Mouse (Mus musculus) brain, embryonic 14.5 days (tissue): ENCODE data around the gene Farp2.
A peak's percentile ranks its signal among the peaks of the same experiment; 100 is the strongest.

ENCODE experiments used
- CTCF ChIP-seq: fragments of 200-500 bp; IDR thresholded peaks from 2 replicates; pipeline ENCODE4 v1.5.1; 2012; ENCODE audit warnings: inconsistent platforms, mild to moderate bottlenecking, moderate library complexity, borderline replicate concordance; ENCODE audit not compliant: insufficient read depth, insufficient read length; ENCODE audit errors: extremely low read depth
- POLR2A ChIP-seq: fragments of 200-500 bp; IDR thresholded peaks from 2 replicates; pipeline ENCODE4 v1.6.1; 2012; ENCODE audit warnings: mild to moderate bottlenecking, inconsistent platforms, borderline replicate concordance; ENCODE audit not compliant: poor library complexity, insufficient read depth, insufficient read length, severe bottlenecking; ENCODE audit errors: extremely low read depth

GRCm38 (mm10) chr1:93668791-93669548, 157.1 kb downstream of the Farp2 start:
- TF ChIP-seq POLR2A, result peak; percentile 31; the same call in 1 of the 2 replicates
- TF ChIP-seq CTCF, result peak; percentile 56
